Mouse (Mus musculus) liver, embryonic 14.5 days (tissue): Measurements from ENCODE around the gene Atp5g1.

Experiments
- CTCF ChIP-seq: IDR thresholded peaks from 2 replicates; pipeline ENCODE4 v1.5.1; 2016; ENCODE audit warnings: antibody characterized with exemption, low read depth, control low read depth
- EP300 ChIP-seq: IDR thresholded peaks from 2 replicates; pipeline ENCODE4 v1.6.1; 2016; ENCODE audit warnings: antibody characterized with exemption, low read depth

- TF ChIP-seq CTCF (peak; percentile 50), EP300 (no peak)
These were observed 43.8 kb downstream of the Atp5g1 start for GRCm38 (mm10) chr11:96031701-96032100.
